Mouse (Mus musculus) forebrain, embryonic 11.5 days (tissue): ENCODE measurements around the gene Shc3. TPM values are rescaled to one million over a fixed set of nuclear protein-coding genes. Genes with fewer than 3 reads are reported as not detected.

Source experiments
- ATAC-seq: fragments of 200-750 bp; cut with Nextera tagmentation; replicated peaks from 2 replicates; pipeline ENCODE4 v1.8.0; 2017; ENCODE audit warnings: moderate TSS enrichment; ENCODE audit not compliant: low FRiP score
- DNase-seq: peaks from one replicate; pipeline ENCODE4 v3.0.0-alpha.2; 2017; ENCODE audit warnings: low spot score
- H3K27ac ChIP-seq: fragments of 300-500 bp; sonication (generic); 2 replicates; pipeline ENCODE4 v1.5.1; 2014; ENCODE audit warnings: low read depth, low read length
- H3K27me3 ChIP-seq: fragments of 300-500 bp; sonication (generic); 2 replicates; pipeline ENCODE4 v1.6.1; 2014; ENCODE audit warnings: mild to moderate bottlenecking, low read length, mixed read lengths; ENCODE audit not compliant: control insufficient read depth, insufficient read depth
- H3K36me3 ChIP-seq: fragments of 300-500 bp; sonication (generic); 2 replicates; pipeline ENCODE4 v1.6.1; 2014; ENCODE audit warnings: mild to moderate bottlenecking, low read length, moderate library complexity, mixed read lengths; ENCODE audit not compliant: control insufficient read depth, insufficient read depth
- H3K4me1 ChIP-seq: fragments of 300-500 bp; sonication (generic); replicated peaks from 2 replicates; pipeline ENCODE4 v1.6.1; 2014; ENCODE audit warnings: low read length, mixed read lengths; ENCODE audit not compliant: control insufficient read depth, insufficient read depth
- H3K4me2 ChIP-seq: fragments of 300-500 bp; sonication (generic); 2 replicates; pipeline ENCODE4 v1.6.1; 2014; ENCODE audit warnings: low read depth, mild to moderate bottlenecking, low read length, moderate library complexity, mixed read lengths; ENCODE audit not compliant: severe bottlenecking
- H3K4me3 ChIP-seq: fragments of 300-500 bp; sonication (generic); 2 replicates; pipeline ENCODE4 v1.5.1; 2014; ENCODE audit warnings: low read depth, low read length
- H3K9ac ChIP-seq: fragments of 300-500 bp; sonication (generic); 2 replicates; pipeline ENCODE4 v1.6.1; 2014; ENCODE audit warnings: low read length
- H3K9me3 ChIP-seq: fragments of 300-500 bp; sonication (generic); 2 replicates; pipeline ENCODE4 v1.6.1; 2016; ENCODE audit warnings: low read length, mixed read lengths; ENCODE audit not compliant: control insufficient read depth
- WGBS: fragments of 180-500 bp; shearing (Covaris S2); extraction: QIAGEN DNeasy Blood & Tissue Kit; methylation state at CpG from one replicate; pipeline ENCODE4 v1.1.7; 2014; 5-methylcytosine and 5-hydroxymethylcytosine counted together
- polyA plus RNA-seq: library from polyadenylated mRNA; unstranded; fragments of >200 nt; fragmentation: Nextera tagmentation; extraction: Ambion mirVana; gene quantifications from 2 replicates; pipeline ENCODE4 v1.2.1, GENCODE M21; 2014

Gene Shc3
- polyA plus RNA-seq, 1 experiment from 2014 or later = 8.3 TPM

DNA sequence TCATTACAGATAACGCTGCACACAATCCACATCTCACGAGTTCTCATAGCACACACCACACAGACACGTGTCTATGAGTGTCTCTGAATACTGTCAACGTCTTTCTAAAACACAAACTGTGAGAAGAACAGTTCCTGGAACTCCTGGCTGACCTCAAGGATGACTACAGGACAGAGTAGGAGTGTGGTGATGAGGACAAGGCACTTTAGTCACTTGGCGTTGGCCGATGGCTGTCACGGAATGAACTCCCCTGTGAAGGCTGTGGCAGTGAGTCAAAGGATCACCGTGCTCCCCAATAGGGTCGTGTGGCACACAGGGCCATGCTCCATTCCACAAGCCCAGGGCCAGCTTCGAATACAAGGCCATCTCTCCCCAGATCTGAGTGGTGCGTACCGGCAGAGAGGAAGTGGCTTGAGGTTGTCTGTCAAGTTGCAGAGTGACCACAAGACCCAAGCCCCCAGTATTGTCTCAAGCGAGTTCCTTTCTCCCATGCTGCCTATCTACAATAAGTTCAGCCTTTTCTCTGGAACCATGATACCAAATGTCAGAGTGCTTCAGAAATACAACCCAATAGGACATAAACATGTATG is 163.4 kb downstream of the Shc3 start:
- Histone ChIP-seq H3K4me1 (peaks cover 11% of the 10 kb centered on the region; the same call in 1 of the 2 replicates), H3K9ac (no peak overlapping the region), H3K27ac (no peak overlapping the region), H3K4me2 (no peak overlapping the region), H3K27me3 (no peaks in the 10 kb centered on the region), H3K4me3 (no peak overlapping the region), H3K36me3 (no peaks in the 10 kb centered on the region), H3K9me3 (no peaks in the 10 kb centered on the region)
- DNase-seq (no peak), ATAC-seq (no peak)
- WGBS = 91% methylated on average over 13 of the region's 13 CpGs

DNA sequence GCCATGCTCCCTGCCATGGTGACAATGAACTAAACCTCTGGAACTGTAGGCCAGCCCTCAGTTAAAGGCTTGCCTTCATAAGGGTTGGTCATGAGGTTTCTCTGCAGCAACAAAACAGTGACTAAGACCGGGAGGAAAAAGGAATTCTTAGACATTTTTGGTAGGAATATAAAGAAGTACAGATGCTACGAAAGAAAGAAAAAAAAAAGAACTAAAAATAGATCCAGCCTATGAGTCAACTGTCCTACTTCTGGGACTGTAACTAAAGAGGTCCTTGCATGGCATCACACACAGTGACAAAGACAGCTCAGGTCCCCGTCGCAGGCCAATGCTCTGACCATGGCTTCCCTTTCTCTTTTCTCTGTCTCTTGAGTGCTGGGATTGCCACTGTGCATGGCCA is 164.7 kb downstream of the Shc3 start:
- no peak overlapping the region for H3K27ac ChIP-seq
- no peak for DNase-seq
- no peak overlapping the region for H3K9ac ChIP-seq
- 91% methylated on average over 4 of the region's 4 CpGs for WGBS
- H3K27me3 ChIP-seq = no peaks in the 10 kb centered on the region
- H3K4me2 ChIP-seq = no peak overlapping the region
- peaks cover 11% of the 10 kb centered on the region; the same call in 1 of the 2 replicates for H3K4me1 ChIP-seq
- H3K36me3 ChIP-seq = no peaks in the 10 kb centered on the region
- no peaks in the 10 kb centered on the region for H3K9me3 ChIP-seq
- no peak overlapping the region for H3K4me3 ChIP-seq
- ATAC-seq = no peak

DNA sequence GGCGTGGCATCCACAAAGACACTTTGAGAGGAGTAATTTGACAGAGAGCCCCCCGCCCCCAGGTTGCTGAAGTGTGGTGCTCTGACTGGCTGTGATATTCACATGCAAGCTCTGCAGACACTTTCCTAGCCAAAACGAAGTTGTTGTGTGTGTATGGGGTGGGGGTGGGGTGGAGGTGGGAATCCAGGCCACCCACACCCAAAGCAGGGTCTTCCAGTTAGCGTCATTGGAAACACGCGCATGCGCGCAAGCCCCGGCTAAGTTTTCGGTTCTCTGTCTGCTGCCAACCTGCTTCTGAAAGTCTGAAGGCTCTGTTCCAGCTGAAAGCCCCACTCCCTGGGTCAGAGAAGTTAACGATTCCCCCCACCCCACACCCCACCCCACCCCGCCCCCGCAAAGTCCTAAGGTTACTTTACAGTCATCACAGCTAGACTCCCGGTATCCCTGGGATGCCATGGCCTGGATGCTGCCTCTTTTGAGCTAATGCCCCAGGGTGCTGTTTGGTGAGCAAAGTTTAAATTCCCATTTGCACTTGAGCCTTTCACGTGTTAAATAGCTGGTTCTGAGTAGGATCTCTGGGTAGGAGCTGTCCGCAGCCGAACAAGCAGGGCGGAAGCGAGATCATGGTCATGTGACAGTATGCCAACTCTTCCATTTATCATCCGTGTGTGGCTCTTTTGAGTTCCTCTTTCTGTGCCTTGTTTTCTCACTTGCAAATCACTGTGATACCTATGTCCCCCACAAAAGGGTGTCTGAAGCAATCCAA is 168.3 kb downstream of the Shc3 start:
- ATAC-seq (peak; percentile 54), DNase-seq (peak; percentile 74)
- Histone ChIP-seq H3K36me3 (no peaks in the 10 kb centered on the region), H3K4me1 (no peaks in the 10 kb centered on the region), H3K27ac (no peak overlapping the region), H3K9ac (peak overlapping the region; percentile 41; the same call in 1 of the 2 replicates), H3K9me3 (no peaks in the 10 kb centered on the region), H3K4me3 (peak overlapping the region; percentile 24), H3K4me2 (peak overlapping the region; percentile 55), H3K27me3 (no peaks in the 10 kb centered on the region)
- WGBS = 14% methylated on average over 20 of the region's 20 CpGs

DNA sequence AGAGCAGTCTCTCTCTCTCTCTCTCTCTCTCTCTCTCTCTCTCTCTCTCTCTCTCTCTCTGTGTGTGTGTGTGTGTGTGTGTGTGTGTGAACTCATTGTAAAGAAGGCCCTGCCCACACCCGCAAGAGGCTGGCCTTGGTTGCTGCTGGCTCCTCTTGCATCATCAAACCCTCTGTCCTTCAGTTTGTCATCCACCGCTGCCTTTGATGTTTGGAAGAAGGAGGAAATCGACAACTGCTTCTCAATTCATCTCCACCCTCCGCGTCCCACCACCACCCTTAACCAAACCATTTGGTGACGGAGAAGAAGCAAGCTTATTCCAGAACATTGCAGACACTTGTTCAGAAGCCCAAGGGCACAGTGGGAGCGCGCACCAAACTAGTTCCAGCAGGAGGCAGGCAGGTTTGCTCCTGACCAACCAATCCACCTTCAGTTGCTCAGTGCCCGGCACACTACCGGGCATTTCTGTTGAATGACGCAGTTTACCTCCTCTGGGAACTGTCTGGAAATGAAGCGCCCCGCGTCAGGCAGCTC is 169.0 kb downstream of the Shc3 start:
- Histone ChIP-seq H3K9ac (no peak overlapping the region; the same call in 1 of the 2 replicates), H3K4me1 (no peaks in the 10 kb centered on the region), H3K27me3 (no peaks in the 10 kb centered on the region), H3K4me2 (peak overlapping the region; percentile 55), H3K4me3 (peak overlapping the region; percentile 24), H3K27ac (no peak overlapping the region), H3K9me3 (no peaks in the 10 kb centered on the region; the same call in 1 of the 2 replicates), H3K36me3 (no peaks in the 10 kb centered on the region)
- 34% methylated on average over 14 of the region's 14 CpGs for WGBS
- ATAC-seq (peak; percentile 47; the same call in 1 of the 2 replicates), DNase-seq (no peak)

DNA sequence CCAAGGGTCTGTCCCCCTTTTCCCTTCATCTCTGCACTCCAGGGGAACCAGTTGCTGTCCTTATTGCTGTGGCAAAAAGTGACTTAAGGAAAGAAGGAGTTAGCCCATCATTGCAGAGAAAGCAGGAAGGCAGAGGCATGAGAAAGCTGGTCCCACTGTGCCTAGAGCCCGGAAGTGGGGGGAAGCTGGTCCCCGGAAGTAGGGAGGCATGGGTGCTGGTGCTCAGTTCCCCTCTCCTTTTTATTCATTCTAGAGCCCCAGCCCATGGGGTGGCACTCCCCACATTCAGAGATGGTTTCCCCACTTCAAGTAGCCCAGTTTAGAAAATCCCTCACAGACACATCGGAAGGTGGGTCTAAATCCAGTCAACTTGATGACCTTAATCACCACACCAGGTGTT is 169.7 kb downstream of the Shc3 start:
- Histone ChIP-seq H3K4me3 (no peak overlapping the region), H3K36me3 (no peaks in the 10 kb centered on the region), H3K4me1 (no peaks in the 10 kb centered on the region), H3K27ac (no peak overlapping the region), H3K9ac (no peak overlapping the region), H3K9me3 (no peaks in the 10 kb centered on the region; the same call in 1 of the 2 replicates), H3K27me3 (no peaks in the 10 kb centered on the region), H3K4me2 (no peak overlapping the region)
- ATAC-seq = no peak
- no peak for DNase-seq
- WGBS = 97% methylated on average over 3 of the region's 3 CpGs

DNA sequence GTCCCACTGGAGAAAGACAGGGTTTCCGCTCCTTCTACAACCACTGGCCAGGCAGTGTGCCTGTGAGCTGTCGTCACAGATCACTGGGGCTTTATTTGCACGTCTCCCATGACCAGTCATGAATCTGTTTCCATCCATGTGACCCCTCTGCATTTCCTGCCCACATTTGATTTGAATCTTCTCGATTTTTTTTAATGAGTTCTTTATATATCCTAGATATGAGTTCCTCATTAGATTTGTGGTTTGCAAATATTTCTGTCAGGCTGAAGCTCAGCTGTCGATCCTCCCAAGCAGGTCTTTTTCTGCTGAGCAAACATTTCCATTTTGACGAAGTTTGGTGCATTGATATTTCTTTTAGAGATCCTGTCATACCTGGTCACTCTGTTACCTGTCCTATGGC is 171.4 kb downstream of the Shc3 start:
- no peak overlapping the region for H3K9ac ChIP-seq
- no peaks in the 10 kb centered on the region for H3K4me1 ChIP-seq
- H3K9me3 ChIP-seq = no peaks in the 10 kb centered on the region; the same call in 1 of the 2 replicates
- no peak overlapping the region for H3K27ac ChIP-seq
- DNase-seq = no peak
- no peak overlapping the region for H3K4me3 ChIP-seq
- no peaks in the 10 kb centered on the region for H3K36me3 ChIP-seq
- ATAC-seq = no peak
- 87% methylated on average over 6 of the region's 6 CpGs for WGBS
- H3K27me3 ChIP-seq = no peaks in the 10 kb centered on the region
- H3K4me2 ChIP-seq = no peak overlapping the region

DNA sequence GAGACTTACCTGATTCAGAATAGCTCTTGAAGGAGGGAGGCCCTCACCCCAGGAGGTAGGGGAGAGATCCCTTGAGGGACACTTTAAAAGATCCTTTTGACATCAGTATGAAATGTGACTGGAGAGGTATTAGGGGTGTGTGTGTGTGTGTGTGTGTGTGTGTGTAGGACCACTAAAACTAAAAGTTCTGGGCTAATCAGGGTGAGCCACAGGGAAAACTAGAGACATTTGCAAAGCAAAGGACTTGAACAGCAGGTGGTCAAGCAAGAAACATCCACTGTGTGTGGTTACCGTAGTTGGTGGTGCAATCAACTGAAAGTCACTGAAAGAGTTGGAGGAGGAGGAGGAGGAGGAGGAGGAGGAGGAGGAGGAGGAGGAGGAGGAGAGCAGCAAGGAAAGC is 177.0 kb downstream of the Shc3 start:
- ATAC-seq (no peak), DNase-seq (no peak)
- Histone ChIP-seq H3K4me1 (peaks cover 3% of the 10 kb centered on the region; the same call in 1 of the 2 replicates), H3K4me2 (no peak overlapping the region), H3K36me3 (no peaks in the 10 kb centered on the region), H3K9me3 (no peaks in the 10 kb centered on the region; the same call in 1 of the 2 replicates), H3K27me3 (no peaks in the 10 kb centered on the region), H3K4me3 (no peak overlapping the region), H3K9ac (no peak overlapping the region), H3K27ac (no peak overlapping the region)
- 60% methylated on average over 1 of the region's 1 CpGs for WGBS

DNA sequence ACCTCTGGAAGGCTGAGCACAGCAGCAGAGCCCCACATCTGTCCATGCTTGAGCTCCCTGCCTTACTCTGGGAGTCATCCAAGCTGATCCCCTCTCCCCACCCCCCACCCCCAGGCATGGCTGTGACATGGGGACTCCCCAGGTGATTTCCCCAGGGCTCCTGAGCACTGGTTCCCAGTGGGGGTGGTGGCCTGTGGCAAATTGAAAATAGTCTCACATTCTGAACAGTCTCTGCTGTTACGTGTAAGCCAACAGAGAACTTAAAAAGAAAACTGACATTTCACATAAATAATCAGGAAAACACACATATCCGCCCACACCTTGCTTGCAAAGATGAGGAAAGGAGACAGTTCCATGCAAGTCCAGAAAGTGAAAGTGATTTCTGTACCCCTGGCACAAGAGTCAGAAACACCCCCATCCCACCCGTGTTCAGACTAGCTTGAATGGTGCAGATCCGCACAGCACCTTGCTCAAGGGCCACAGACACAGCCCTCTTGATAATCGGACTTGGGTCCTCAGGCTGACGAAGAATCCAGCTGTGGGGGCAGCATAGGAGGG is 177.8 kb downstream of the Shc3 start:
- peaks cover 3% of the 10 kb centered on the region; the same call in 1 of the 2 replicates for H3K4me1 ChIP-seq
- H3K36me3 ChIP-seq = no peaks in the 10 kb centered on the region
- H3K9me3 ChIP-seq = no peaks in the 10 kb centered on the region; the same call in 1 of the 2 replicates
- no peak overlapping the region for H3K27ac ChIP-seq
- H3K4me3 ChIP-seq = no peak overlapping the region
- H3K27me3 ChIP-seq = no peaks in the 10 kb centered on the region
- ATAC-seq (no peak), DNase-seq (no peak)
- no peak overlapping the region for H3K9ac ChIP-seq
- no peak overlapping the region for H3K4me2 ChIP-seq
- 89% methylated on average over 6 of the region's 6 CpGs for WGBS
